Mouse (Mus musculus) adrenal gland, adult (tissue): ENCODE results near the gene Mylk4.
A peak's percentile ranks its signal among the peaks of the same experiment; 100 is the strongest.

Source experiments
- DNase-seq, 2 experiments: peaks; one replicate each; pipeline ENCODE4 v3.0.0; 2022 to 2023; ENCODE audit warnings: low spot score in 1 of 2; ENCODE audit not compliant: inconsistent age in 2 of 2

Mylk4 gene

DNA sequence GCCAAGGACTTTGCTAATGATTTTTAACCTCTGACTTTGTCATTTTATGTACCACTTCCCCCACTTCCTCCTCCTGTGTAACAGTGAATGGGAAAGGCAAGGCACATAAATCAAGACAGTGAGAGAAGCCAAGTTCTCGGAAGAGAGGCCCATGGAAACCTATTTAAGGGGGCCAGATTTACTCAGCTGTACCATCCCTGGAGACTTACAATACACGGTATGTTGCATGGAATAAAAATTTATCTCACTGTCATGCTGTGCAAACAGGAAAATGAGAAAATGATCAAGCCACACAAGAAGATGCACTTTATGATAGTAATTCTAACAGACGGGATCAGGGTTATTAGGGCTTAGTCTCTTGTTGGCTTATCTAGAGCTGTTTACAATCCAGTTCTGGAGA, 64.5 kb downstream of the Mylk4 start:
- no peak for DNase-seq

DNA sequence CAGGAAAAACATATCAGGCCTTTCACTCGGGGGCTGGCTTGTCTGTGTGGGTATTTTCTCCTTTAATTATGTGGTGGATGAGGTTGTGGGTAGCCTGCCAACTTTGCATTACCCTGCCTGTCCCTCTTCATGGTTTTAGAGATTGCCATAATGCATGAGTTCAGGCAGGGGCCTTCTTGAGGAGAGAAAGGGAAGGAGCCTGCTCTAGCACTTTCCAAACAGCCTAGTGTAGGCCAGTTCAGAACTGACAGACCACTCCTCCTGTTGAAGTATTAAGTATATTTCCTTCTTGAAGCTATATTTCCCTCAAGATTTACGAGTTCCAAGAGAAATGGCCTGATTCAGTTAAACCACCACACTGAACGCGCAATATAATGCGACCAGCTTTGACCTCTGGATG, 66.0 kb downstream of the Mylk4 start:
- DNase-seq: no peak

DNA sequence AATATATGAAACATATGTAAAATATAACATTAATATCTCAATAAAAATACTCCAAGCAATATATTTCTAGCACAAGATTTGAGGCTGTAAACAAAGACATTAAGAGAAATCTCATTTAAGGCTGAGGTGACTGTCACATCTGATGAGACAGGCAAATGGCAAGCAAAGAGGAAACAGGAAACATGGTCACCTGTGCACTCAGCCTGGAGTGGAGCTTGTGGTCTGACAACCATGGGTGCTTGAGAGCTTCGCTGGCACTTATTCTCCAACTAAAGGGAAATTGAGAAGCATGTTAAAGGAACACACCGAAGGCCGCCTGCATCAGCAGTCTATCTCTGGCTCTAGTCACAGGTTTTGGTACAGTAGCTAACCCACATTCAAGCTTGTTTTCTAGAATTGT, 71.2 kb downstream of the Mylk4 start:
- DNase-seq: no peak

DNA sequence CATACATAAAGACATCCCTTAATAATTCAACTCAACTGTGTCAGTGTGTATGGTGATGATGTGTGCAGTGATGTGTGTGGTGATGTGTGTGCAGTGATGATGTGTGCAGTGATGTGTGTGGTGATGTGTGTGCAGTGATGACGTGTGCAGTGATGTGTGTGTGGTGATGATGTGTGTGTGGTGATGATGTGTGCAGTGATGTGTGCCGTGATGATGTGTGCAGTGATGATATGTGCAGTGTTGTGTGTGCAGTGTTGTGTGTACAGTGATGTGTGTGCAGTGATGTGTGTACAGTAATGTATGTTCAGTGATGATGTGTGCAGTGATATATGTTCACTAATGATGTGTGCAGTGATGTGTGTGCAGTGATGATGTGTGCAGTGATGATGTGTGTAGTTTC, 75.9 kb downstream of the Mylk4 start:
- no peak for DNase-seq

DNA sequence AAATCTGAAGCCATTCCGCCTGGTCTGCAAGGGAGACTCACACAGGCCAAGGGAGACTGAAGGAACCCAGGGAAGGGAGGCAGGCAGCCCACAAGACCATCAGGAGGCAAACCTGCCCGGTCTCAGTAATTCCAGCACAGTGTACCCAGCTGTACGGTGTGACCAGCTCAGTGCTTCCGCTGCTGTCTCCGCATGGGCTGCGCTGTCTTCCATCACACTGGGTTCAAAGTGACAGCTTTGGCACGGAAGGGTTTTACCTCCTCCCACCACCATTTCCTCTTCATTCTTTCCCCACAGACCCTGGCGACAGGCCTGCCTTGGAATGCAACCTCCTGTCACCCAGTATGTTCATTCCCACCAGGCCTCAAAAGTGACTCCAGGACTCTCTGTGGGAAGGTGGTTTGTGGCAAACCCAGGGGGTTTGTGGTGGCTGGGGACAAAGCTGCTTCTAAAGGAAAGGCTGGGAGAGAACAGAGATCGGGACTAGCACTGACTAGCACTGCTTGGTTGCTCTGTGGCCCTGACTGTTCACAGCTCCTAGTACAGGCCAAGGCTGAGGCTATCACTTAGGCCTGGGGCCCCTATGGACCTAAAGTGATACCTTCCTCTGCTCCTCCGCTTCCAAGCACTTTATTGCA, 77.0 kb downstream of the Mylk4 start:
- peak in 1 of 2 experiments; percentile 27 for DNase-seq

DNA sequence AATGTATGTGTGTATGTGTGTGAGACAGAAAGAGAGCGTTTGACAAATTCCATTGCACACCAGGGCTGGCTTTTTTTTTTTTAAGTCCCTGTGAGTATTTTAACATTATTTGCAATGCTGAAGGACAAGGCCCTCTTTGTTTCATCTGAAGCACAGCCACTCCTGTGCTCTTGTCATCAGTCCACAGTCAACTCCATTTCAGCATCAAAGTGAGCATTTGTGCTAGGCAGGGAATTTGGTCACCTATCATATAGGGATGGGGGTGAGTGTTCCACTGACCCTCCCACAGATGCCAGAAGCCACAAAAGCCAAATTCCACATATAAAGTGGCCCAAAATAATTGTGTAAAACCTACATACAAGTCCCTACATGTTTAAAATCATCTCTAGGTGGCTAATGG, 78.4 kb downstream of the Mylk4 start:
- DNase-seq: no peak

DNA sequence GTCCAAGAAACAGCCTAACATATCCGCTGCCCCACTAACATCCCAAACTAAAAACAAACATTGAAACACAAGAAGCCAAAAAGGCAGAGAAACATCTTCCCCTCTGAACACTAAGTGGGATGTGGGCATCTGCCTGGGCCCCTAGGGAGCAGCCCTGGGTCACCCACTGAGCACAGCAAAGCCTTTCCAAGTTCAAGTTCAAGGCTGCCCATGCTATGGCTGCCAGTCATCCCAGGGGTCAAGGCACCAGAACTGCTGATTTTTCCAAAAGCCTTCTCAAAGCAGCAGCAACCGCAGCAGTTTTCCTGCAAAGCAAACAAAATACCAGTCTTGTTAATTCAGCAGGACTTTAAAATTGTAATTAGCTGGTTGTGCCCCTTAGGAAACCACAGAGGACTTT, 78.8 kb downstream of the Mylk4 start:
- DNase-seq: no peak

DNA sequence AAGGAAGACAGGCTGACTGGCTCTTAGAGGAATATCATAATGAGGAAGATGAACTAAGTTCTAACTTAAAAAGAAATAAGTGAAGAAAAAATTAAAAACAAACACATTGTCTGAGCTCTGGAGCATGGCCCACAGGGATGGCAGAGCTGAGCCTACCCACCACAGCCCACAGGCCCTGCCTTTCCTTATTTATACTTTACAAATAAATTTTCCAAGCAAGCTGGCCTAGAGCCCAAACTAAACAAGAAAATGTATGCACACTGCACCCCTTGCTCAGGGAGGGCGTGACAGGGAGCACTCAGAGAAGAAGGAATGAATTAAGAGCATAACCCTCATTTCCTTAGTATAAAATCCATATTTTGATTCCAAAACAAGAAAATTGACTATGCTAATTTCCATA, 82.2 kb downstream of the Mylk4 start:
- DNase-seq: no peak

DNA sequence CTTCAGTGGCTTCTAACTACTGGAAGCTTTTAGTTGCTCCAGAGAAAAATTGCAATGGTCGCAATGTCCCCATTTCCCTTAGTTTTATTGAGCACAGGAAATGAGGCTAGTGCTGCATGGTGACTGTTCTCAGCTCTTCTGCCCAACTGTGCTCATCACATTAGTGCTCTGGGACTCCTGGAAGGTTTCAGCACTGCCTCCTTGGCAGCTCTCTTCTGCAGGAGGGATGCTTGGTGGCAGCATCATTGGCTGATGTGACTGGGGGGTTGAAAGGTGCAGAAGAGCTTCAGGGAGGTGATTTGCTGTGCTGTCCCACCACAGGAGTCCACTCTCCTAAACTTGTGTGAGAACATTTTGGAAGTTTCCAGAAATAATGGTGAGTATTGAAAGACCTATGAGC, 84.4 kb downstream of the Mylk4 start:
- no peak for DNase-seq

DNA sequence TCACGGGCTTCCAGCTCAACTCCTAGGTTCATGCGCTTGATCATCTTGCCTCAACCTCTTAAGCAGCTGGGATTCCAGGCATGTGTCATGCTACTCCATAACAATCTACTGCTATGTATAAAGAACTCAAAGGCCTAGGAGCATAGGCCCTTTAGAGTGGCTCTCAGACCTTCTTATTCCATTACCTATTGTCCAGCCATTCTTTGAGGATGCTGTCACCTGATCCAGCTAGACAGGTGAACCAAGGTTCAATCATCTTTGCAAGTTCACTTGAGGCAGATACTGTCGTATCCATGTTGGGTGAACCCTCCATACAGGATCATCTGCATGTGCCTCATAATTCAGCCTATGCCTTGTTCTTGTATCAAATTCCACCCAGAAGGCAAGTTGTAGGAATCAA, 84.8 kb downstream of the Mylk4 start:
- DNase-seq: no peak

DNA sequence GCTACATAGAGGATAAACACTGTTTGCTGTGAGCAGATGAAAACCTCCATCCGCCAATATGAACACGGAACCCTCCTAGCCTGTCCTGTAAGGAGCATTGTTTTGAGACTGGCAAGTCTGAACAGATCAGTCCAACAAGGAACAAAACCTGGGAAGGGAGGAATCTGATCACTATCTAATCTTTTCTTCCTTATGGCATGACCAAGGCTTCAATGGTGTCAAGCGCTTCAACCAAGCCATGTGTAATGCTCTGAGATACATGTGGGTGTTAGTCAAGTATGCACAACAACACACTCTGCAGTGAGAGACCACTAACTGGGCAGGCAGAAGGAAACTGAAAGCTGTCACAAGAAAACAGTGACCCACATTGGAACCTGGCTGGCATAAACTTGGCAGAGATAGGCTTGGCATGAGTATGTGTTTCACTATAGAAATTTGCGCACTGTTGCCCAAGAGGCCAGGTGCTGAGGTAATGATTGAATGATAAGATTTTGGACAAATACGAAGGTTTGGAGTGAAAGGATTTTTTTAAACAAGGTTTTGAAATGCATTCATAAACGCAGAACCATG, 89.8 kb downstream of the Mylk4 start:
- no peak for DNase-seq

DNA sequence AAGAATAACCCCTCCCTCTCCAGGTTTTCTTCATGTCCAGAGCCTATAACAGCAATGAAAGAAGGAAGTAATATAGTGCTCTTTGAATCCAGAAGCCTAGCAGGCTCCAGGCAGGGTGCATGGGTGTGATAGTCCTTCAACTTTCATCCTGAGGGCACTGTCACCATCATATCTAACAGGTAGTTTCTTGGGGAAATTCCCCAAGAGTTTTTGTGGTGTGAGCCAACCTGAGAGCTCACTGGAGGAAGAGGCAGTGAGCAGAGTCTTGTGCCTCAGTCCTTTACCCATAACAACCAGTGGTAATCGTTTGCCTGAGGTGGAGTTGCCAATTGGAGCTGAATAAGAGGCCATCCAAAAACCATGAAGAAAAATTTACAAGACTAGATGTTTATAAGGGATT, 91.2 kb downstream of the Mylk4 start:
- DNase-seq: no peak

DNA sequence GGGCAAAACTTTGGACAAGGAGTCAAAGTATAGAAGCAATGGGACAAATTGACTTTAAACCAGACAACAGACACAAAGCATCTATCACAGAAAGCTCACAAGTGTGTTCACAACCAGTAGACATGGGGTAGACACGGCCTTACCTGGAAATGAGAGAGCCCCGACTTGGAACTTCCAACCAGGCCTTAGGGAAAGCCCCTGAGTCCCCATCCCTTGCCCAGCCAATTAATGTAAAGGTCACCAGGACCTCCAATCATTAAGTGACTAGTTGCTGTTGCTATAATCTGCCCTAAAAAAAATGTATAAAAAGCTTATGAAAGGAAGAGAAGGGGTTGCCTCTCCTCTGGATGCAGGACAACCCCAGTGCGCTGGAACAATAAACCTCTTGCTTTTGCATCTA, 93.5 kb downstream of the Mylk4 start:
- no peak for DNase-seq

DNA sequence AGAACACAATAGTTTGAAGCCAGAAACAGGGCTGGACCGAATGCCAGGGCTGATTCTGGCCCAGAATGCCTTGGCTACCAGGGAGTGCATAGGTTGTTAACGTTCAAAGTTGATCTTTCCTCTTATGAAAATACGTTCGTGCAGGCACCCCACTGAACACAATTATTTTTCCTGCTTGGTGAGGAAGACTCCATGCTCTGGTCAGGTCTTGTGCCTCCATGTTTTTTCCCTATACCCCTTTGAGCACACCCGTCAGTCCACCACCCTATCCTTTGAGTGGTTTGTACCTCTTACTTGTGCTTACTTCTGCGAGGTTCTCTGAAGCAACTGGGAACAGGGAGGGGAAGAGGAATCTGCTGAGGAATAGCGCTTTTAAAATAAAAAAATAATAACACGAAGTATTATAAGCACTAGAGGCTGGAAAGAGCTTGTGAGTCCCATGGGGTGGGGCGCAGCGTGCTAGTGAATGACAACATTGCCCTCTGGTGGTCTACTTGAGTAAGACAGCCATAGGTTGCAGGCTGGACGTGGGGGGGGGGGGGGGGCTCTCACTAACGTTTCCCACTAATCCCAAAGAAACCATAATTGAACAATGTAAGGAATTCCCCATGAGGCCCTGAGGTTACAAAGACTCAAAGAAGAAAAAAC, 102.8 kb downstream of the Mylk4 start:
- DNase-seq: peak; percentile 47 to 84

DNA sequence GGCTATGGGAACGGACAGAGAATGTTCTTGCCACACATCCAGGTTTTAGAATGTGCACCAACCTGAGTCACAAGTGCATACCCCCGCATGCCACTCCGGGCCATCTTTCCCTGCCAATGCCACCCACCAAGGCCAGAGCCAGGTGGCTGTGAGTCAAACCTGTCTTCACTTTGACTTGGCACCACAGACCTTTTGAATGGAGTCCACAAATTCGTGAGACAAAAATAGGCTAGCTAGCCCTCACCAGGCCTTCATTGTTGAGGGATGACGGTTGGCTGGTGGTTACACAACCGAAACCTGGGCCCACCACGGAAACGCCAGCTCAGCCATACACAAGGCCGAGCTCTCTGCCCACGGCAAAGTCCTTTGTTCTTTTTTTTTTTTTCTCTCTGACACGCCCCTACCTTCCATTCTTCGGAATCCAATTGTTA, 103.6 kb downstream of the Mylk4 start:
- DNase-seq: peak in 1 of 2 experiments; percentile 36

DNA sequence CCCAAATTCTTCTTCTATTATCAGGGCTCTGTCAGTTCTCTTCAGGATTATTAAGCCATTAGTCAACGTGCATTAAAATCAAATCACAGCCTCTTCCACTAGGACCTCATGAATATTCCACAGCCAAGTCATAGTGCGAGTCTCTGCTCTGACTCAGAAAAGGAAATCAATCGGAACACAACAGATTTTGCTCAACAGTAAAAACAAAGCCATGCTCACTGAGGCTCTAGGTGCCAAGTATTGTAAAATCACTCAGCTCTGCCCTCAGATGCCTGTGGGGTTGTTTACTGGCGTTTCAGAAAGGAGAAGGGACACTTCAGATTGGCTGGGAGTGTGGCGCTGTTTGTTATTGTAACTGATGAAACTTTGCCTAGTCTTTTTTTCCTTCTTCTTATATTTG, 104.8 kb downstream of the Mylk4 start:
- peak in 1 of 2 experiments; percentile 37 for DNase-seq

DNA sequence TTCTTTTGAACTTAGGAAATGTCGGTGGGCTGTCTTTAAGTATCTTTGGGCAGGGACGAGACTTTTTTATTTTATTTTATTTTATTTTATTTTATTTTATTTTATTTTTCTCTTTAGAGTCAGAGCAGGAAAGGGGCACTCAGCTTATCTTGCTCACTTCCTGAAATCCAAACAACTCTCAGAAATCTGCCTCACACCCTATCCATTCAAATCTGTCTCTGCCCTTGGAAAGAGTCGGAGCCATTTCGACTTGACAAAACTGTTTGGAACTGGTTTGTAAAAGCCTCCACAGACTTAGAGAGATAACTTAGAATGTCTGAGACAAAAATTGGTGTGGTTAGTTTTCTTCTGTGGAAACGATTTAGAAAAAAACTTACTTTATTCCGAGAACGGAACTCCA, 113.0 kb downstream of the Mylk4 start:
- DNase-seq: no peak

DNA sequence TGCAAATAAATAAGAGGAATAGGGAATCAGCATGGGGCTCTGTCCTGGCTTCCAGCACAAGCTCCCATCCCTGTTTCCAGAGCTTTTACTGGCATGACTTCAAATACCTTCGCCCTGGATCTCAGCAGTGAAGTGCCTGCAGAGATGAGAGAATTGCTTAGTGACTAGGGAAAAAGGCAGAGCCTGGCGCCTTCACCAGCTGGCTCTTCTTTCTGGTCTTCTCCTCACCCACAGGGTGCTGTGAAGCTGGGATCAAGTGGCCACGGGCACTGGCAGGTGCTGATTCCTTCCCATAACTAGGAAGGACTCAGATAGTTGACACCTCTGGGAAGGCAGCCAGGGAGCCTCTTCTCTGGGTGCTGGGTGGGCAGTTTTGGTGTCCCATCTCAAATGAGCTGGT, 115.5 kb downstream of the Mylk4 start:
- peak in 1 of 2 experiments; percentile 29 for DNase-seq

DNA sequence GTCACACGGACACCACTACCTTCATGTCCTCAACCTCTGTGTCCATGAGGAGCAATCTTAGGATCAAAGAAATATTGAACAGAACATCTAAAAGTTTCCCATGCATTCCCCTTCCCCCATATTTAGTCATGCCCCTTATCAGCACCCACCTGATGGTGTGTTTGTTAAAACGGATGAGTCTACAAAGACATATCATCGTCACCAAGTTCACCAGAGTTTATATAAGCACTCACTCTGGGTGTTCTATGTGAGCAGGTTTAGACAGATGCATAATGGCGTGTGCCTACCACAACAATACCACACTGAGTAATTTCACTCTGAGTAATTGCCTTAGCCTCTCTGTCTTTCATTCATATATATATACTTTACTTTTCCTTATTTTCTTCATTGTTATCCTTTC, 116.4 kb downstream of the Mylk4 start:
- no peak for DNase-seq

DNA sequence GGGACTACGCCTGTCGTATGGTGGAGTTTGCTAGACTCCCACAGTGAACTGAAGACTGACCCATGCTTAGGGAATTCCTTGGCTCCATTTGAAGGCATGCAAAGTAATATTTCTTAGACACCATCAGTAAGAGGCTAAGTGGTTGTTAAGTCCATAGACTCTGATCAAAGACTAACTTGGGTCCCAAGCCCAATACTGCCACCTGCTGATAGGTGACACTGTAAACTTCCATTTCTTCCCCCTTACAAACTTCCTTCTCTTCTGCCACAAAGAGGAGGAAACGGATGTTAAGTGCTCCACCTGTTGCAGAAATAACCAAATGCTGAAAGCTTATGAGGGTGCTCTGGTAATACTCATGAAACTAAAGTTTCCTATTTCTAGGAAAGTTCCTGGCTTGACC, 121.7 kb downstream of the Mylk4 start:
- peak in 1 of 2 experiments; percentile 61 for DNase-seq

DNA sequence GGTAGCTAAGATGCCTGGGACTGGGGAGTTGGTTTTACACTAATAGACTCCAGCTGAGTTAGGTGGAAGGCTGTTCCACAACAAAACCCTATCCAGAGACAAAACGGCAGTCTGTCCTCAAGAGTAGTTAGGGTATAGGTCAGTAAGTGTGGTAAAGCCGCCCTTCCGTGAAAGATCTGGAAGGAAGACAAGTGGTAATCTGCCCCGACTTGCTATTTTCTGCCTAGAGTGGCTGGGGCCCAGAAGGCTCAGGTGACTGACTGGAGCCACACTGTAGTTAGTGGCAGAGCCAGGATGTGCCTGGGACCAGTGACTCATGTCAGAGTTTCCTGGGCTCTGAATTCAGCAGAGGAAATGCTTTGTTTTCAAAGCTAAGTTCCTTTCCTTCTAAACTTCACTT, 123.5 kb downstream of the Mylk4 start:
- peak in 1 of 2 experiments; percentile 25 for DNase-seq

DNA sequence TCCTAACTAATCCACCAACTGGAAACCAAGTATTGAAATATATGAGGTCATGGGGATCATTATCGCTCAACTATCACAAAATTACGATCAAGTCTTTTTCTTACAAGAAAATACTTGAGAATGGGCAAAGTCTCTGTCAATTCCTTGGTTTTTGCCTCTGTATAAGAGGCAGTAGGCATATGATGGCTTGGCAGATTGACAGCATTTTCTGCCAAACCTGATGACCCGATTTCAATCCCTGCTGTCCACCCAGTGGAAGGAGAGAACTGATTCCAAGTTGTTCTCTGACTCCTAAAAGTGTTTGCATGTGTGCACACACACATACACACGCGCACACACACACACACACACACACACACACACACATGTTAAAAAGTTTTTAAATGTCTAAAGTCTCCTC, 124.5 kb downstream of the Mylk4 start:
- DNase-seq: no peak

DNA sequence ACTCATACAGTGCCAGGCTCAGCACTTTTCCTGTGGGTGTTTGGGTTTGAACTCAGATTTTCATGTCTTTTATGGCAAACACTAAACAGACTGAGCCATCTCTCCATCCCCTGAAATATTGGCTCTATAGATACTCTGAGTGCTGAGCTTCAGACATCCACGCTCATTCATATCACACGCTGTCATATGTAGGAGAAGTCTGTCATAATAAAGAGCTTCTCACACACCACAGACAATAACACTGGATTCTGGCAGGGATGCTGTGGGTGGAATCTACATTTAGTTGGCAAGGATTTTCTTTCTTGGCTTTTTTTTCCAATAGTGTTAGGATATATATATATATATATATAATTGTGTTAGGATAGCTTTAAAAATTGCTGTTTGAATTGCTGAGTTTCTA, 126.2 kb downstream of the Mylk4 start:
- DNase-seq: no peak
